Mouse (Mus musculus) C2C12 (cell line): ENCODE data around the gene Creb3l1. TPM values are rescaled to one million over a fixed set of nuclear protein-coding genes. Genes with fewer than 3 reads are reported as not detected.

ENCODE experiments used
- H3K27me3 ChIP-seq: one replicate; pipeline ENCODE4 v1.6.1; 2011; ENCODE audit not compliant: control insufficient read depth, insufficient read depth, insufficient read length
- H3K36me3 ChIP-seq: one replicate; pipeline ENCODE4 v1.6.1; 2011; ENCODE audit not compliant: control insufficient read depth, insufficient read depth
- H3K4me3 ChIP-seq: one replicate; pipeline ENCODE4 v1.5.1; 2011; ENCODE audit warnings: mild to moderate bottlenecking, control low read depth; ENCODE audit not compliant: poor library complexity, insufficient read depth, severe bottlenecking
- H3K79me2 ChIP-seq: one replicate; pipeline ENCODE4 v1.6.1; 2011; ENCODE audit not compliant: control insufficient read depth, insufficient read depth
- H3K79me3 ChIP-seq: one replicate; pipeline ENCODE4 v1.6.1; 2011; ENCODE audit warnings: low read depth, control low read depth
- H3ac ChIP-seq: one replicate; pipeline ENCODE3; 2011; ENCODE audit warnings: low read depth; ENCODE audit not compliant: control insufficient read depth, insufficient read length
- CEBPB ChIP-seq: IDR thresholded peaks from one replicate; pipeline ENCODE4 v1.6.1; 2011; ENCODE audit warnings: low read depth, mild to moderate bottlenecking, control low read depth, moderate library complexity
- CTCF ChIP-seq: IDR thresholded peaks from one replicate; pipeline ENCODE4 v1.5.1; 2011; ENCODE audit not compliant: control insufficient read depth, insufficient read depth, insufficient read length
- FOSL1 ChIP-seq: IDR thresholded peaks from one replicate; pipeline ENCODE4 v1.8.0; 2011; ENCODE audit warnings: mild to moderate bottlenecking, low read length; ENCODE audit not compliant: poor library complexity, insufficient read depth, severe bottlenecking
- MAX ChIP-seq: IDR thresholded peaks from one replicate; pipeline ENCODE4 v1.6.1; 2011; ENCODE audit warnings: mild to moderate bottlenecking, control low read depth
- MYOD1 ChIP-seq: IDR thresholded peaks from one replicate; pipeline ENCODE4 v1.6.1; 2011; ENCODE audit warnings: low read depth; ENCODE audit not compliant: control insufficient read depth, insufficient read length
- MYOG ChIP-seq: IDR thresholded peaks from one replicate; pipeline ENCODE4 v1.6.1; 2011; ENCODE audit not compliant: control insufficient read depth, insufficient read length; ENCODE audit errors: extremely low read depth
- USF1 ChIP-seq: IDR thresholded peaks from one replicate; pipeline ENCODE4 v1.6.1; 2011; ENCODE audit warnings: low read depth, mild to moderate bottlenecking, control low read depth, moderate library complexity
- microRNA-seq: library from miRNA; unstranded; fragments of <30 nt; microRNA quantifications from one replicate; pipeline ENCODE4, GENCODE M21; 2019; ENCODE audit warnings: borderline microRNAs expressed
- polyA plus RNA-seq: library from polyadenylated mRNA; unstranded; fragments of >200 nt; fragmentation: generic; extraction: Trizol; gene quantifications from one replicate; pipeline ENCODE4 v1.2.1, GENCODE M21; 2012; ENCODE audit warnings: missing spikeins

Gene Creb3l1
- polyA plus RNA-seq, 1 experiment, result 87.1 TPM

DNA sequence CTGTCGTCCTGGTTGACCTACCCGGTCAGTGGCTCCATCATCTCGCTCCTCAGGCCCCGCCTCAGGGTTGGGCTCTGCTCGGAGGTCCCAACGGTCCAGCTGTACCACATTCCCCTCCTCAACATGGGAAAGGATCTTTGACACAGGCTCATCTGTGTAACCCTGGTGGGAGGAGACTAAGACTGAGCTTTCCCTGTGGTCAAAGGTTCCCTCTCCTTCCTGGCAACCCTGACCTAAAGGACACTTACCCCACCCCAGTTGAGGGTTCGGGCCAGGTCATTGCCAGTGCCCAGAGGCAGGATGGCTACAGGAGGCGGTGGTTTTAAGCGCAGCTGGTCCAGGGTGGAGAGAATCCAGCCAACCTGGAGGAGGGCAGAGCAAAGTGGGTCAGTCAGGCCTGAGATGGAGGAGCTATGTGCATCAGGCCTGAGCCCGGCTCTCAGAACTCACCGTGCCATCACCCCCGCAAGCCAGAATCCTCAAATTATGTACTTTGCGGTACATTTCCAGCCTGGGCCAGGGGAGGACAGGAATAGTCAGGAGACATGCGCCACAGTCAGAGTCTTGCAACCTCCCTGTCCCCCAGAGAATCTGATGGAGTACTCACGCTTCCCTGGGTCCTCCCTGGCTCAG, 84.9 kb downstream of the Creb3l1 start:
- Histone ChIP-seq H3K79me3 (no peaks in the 10 kb centered on the region), H3K79me2 (peaks cover 6% of the 10 kb centered on the region), H3ac (no peak overlapping the region), H3K4me3 (no peak overlapping the region), H3K36me3 (peaks cover 40% of the 10 kb centered on the region), H3K27me3 (no peaks in the 10 kb centered on the region)
- TF ChIP-seq CTCF (no peak), MYOD1 (no peak), USF1 (no peak), FOSL1 (no peak), MAX (no peak), CEBPB (no peak), MYOG (no peak)

- Histone ChIP-seq H3K4me3 (no peak overlapping the region), H3K36me3 (peaks cover 49% of the 10 kb centered on the region), H3K27me3 (no peaks in the 10 kb centered on the region), H3ac (no peak overlapping the region), H3K79me2 (no peaks in the 10 kb centered on the region), H3K79me3 (no peaks in the 10 kb centered on the region)
- TF ChIP-seq MYOD1 (no peak), CTCF (no peak), MYOG (no peak), USF1 (no peak), MAX (no peak), FOSL1 (no peak), CEBPB (no peak)
Measured at GRCm38 (mm10) chr2:91936154-91936553, 88.1 kb downstream of the Creb3l1 start.

DNA sequence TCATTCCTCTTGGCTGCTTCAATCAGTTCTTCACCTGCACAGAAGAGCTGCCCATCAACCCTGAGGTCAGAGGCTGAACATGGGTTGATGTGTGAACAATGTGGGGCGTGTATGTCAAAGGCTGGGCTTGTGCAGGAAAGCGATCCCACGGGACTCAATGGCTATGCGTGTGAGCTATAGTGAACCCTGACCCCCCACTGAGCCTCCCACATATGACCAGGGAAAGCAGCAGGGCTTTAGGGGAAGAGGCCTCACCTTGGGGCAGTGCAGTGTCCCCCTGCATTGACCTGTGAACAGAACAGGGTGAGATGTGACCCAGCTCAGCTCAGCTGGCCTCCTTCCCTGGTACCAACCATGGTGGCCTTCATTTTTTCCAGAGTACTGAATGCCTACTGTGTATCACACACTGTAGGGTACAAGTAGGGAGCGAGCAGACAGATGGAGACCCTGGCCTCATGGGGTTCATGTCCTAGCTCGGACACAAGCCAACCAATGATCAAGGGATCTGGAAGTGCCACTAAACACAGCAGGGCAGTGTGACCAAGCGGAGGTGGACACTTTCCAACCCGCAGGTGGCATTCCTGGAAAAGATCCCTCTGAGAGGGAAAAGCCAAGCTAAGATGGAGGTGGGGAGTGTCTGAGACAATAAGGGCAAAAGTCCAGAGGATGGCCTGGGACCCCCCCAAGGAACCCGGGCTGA, 89.3 kb downstream of the Creb3l1 start:
- Histone ChIP-seq H3K4me3 (no peak overlapping the region), H3K79me2 (no peaks in the 10 kb centered on the region), H3ac (no peak overlapping the region), H3K27me3 (no peaks in the 10 kb centered on the region), H3K36me3 (peaks cover 44% of the 10 kb centered on the region), H3K79me3 (no peaks in the 10 kb centered on the region)
- TF ChIP-seq MAX, result no peak
- no peak for TF ChIP-seq USF1
- TF ChIP-seq MYOG, result no peak
- TF ChIP-seq CTCF, result no peak
- TF ChIP-seq MYOD1, result no peak

DNA sequence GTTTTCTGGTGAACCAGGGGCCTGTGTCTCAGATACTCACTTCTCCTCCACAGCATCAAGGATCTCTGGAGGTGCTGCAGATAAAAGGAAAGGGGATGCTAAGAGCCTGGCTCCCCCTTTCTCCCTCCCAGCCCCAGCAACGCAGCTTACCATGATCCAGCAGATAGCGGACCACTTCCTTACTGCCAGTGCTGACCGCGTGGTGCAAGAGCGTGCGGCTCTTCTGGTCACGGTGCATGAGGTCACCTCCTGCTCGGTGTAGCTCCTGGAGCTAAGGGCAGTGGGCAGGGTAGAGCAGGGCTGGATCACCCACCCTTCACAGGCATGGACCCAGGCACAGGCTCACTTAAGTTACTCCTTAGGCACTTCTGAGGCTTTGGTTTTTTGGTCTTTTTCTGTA, 90.3 kb downstream of the Creb3l1 start:
- no peaks in the 10 kb centered on the region for H3K79me2 ChIP-seq
- no peak overlapping the region for H3K4me3 ChIP-seq
- H3ac ChIP-seq, result no peak overlapping the region
- peaks cover 44% of the 10 kb centered on the region for H3K36me3 ChIP-seq
- H3K79me3 ChIP-seq, result no peaks in the 10 kb centered on the region
- H3K27me3 ChIP-seq, result no peaks in the 10 kb centered on the region
- TF ChIP-seq FOSL1 (no peak), CTCF (no peak)

DNA sequence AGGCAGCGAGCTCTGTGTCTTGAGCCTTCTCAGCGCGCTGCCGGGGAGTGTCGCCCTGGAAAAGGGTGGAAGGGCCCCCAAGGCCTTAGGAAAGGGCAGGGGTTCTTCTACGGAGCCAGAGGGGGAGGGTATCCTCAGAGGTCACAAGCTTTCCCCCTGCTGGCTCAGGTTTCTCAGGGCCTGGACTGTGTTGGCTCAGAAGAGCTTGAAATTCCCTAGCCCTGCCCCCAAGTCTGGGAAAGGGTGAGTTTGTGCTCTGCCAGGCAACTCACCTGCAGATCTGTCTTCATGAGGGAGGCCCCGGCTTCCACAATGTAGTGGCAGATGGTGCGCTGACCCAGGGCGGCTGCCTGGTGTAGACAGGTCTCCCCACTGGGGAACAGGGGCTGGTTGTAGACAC, 90.8 kb downstream of the Creb3l1 start:
- Histone ChIP-seq H3K79me2 (no peaks in the 10 kb centered on the region), H3ac (no peak overlapping the region), H3K79me3 (no peaks in the 10 kb centered on the region), H3K27me3 (no peaks in the 10 kb centered on the region), H3K36me3 (peaks cover 43% of the 10 kb centered on the region), H3K4me3 (no peak overlapping the region)
- TF ChIP-seq MAX, result no peak
- TF ChIP-seq USF1, result no peak
- TF ChIP-seq FOSL1, result no peak
- no peak for TF ChIP-seq MYOD1
- no peak for TF ChIP-seq MYOG
- TF ChIP-seq CEBPB, result no peak
- TF ChIP-seq CTCF, result no peak

- Histone ChIP-seq H3K79me2 (no peaks in the 10 kb centered on the region), H3K27me3 (no peaks in the 10 kb centered on the region), H3ac (no peak overlapping the region), H3K36me3 (peaks cover 37% of the 10 kb centered on the region), H3K79me3 (no peaks in the 10 kb centered on the region), H3K4me3 (no peak overlapping the region)
- no peak for TF ChIP-seq CEBPB
Measured at GRCm38 (mm10) chr2:91932737-91933350, 91.5 kb downstream of the Creb3l1 start.

Small RNAs within 50 kb of the gene (microRNA-seq; reads per million reads assigned to microRNA genes)
- not detected for gene Mir6999

Other genes with a start within 250 kb of the Creb3l1 start
- 0.55 TPM for gene Chrm4, start 97.3 kb downstream of the Creb3l1 start, polyA plus RNA-seq
- gene Mdk, start 92.2 kb downstream of the Creb3l1 start, polyA plus RNA-seq, result 0.33 TPM
- gene Gm9821, start 78.8 kb downstream of the Creb3l1 start, polyA plus RNA-seq, result 0.43 TPM
- gene Dgkz, start 48.6 kb downstream of the Creb3l1 start, polyA plus RNA-seq, result 47.1 TPM
- 8.5 TPM for gene Phf21a, start 68.6 kb upstream of the Creb3l1 start, polyA plus RNA-seq